Mouse (Mus musculus) adrenal gland, postnatal 10 days (tissue): Measurements from ENCODE around the gene Rpl7l1. TPM values are rescaled to one million over a fixed set of nuclear protein-coding genes. Genes with fewer than 3 reads are reported as not detected.

Source experiments
- DNase-seq: peaks from one replicate; pipeline ENCODE4 v3.0.0; 2021; ENCODE audit warnings: mixed read lengths
- total RNA-seq, 2 experiments: library from RNA; stranded (reverse); gene quantifications; 2 replicates each; pipeline ENCODE4 v1.2.3; 2021

Gene Rpl7l1
- total RNA-seq, 2 experiments from 2014 or later, result 84.3 to 99.2 TPM

DNA sequence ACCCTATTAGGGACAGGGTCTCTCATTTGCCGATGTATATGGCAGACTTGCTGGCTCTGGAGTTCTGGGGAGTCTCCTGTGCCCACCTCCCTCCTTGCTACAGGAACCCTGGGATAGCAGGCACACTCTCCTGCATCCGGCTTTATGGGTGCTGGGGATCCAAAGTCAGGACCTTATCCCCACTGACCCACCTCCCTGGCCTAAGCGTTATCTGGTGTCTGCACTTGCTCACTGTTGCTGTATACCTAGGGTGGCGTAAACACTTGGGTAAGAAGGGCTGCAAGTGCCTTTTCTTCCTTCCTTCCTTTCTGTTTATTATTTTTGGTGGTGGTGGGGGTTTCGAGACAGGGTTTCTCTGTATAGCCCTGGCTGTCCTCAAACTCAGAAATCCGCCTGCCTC is 41.2 kb downstream of the Rpl7l1 start:
- no peak for DNase-seq

DNA sequence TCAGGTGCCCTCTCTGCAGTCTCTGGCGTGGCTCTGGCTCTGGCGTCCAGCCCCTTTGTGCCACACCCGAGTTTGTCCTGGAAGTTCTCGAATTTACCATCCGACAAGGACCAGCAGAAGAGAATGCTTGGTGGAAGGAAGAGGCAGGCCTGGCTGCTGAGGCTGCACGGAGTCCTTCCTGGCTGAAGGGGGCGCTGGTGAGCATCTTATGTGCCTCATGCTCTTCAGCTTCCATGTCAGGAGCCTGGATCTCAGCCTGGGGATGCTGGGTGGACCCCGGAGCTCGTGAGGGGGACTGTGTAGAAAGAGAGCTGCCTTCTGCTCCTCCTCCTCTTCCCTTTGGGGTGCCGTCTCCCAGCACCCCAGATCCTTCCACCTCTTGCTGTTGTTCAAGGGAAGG is 46.3 kb downstream of the Rpl7l1 start:
- peak; percentile 60 for DNase-seq

DNA sequence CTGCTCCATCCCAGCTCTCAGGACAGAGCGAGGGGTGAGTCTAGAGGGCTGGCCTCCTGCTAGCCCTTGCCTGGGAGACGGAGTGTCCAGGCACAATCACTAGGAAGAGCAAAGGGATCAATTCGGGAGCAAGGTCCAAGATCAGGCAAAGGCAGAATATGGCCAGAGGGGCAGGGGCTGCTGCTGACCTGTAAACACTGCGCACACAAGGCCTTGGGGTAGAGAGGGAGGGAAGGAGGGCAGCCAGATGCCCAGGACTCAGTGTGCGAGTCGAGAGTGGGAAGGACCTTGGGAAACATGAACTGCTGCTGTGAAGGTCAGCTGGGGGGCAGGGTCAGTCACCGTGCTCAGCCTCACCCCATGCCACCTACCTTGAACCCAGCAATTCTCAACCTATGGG is 47.2 kb downstream of the Rpl7l1 start:
- no peak for DNase-seq

- no peak for DNase-seq
Observed at GRCm38 (mm10) chr17:46734055-46734454, 48.4 kb downstream of the Rpl7l1 start.

- peak; percentile 51 for DNase-seq
Observed at GRCm38 (mm10) chr17:46728904-46729318, 53.6 kb downstream of the Rpl7l1 start, which contains the start of gene Gnmt. TSS of gene Gnmt (minus strand) at chr17:46729168.

GRCm38 (mm10) chr17:46728496-46728895 is 54.0 kb downstream of the Rpl7l1 start:
- peak; percentile 37 for DNase-seq

- DNase-seq, result peak; percentile 60
Observed at GRCm38 (mm10) chr17:46728021-46728420, 54.5 kb downstream of the Rpl7l1 start.

- no peak for DNase-seq
Observed at GRCm38 (mm10) chr17:46727271-46727670, 55.2 kb downstream of the Rpl7l1 start.

DNA sequence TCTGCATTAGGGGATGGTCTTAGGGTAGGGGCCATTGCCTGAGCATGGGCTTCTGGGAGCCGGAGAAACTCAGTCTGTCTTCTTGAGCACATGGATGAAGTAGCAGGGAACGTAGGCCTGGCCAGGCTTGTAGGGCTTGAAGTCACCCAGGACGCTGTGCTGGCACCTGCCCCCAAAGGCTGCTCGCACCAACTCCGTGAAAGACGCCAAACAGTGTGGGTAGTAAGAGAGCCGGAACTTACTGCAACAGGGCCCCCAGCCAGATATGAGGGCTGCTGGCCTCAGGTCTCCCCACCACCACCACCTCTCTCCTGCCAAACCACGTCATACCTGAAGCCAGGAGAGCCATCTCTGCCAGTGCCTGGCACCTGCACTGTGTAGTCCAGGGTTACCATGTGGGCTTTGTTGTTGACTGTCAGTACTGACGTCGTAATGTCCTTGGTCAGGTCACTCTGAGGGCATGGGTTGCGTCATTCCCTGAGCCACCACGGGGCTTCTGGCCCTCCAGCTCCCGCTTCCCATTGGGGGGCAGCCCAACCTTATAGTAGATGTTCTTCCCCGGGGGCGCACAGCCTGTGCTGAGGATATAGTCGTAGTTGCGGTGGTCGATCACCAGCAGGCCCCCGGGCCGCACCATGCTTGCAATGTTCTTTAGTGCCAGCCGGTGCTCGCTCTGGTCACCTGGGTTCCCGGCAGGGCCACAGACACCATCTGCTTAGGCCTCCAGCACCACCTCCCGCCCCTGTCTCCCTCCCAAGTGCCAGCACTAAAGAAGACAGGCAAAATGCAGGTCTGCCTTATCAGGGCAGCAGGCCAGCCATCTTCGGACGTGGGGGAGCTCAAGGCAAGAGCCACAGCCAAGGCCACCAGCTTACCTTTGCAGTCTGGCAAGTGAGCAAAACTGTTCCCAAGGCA is 56.5 kb downstream of the Rpl7l1 start:
- peak; percentile 45 for DNase-seq

GRCm38 (mm10) chr17:46725273-46725672 is 57.2 kb downstream of the Rpl7l1 start:
- DNase-seq, result no peak

DNA sequence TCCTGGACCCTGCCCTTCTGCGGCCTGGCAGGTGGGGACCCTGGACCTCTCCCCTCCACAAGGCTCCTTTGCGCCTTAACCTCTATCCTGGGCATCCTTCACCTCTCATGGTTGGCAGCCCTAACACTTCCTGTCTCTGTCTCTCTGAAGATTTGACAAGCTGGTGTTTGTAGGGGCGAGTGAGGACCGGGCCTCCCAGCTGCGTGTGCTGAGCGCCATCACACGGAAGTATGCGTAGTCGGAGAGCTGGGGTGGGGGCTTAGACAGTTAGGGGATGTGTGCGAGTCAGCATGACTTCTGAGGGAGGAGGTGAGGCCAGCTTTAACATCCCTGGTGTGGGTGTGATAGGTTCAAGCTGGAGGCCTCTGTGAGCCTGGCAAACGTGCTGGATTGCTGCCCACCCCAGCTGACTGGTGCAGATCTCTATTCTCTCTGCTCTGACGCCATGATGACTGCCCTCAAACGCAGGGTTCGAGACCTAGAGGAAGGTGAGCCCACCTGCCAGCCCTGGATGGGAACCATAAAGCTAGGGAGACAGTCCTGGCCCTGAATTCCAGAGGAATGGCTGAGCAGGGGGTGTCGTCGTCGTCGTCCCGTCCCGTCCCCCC is 57.9 kb downstream of the Rpl7l1 start:
- DNase-seq, result no peak

Other genes with a start within 250 kb of the Rpl7l1 start
- gene Cul9, start 236.3 kb downstream of the Rpl7l1 start, total RNA-seq, result 10 to 100 TPM; 14.3 to 22.9 TPM
- 10 to 100 TPM; 33.6 to 37.6 TPM for gene Srf, start 226.5 kb downstream of the Rpl7l1 start, total RNA-seq
- gene Ptk7, start 153.2 kb downstream of the Rpl7l1 start, total RNA-seq, result 10 to 100 TPM; 19.6 to 21.4 TPM
- 10 to 100 TPM; 31.9 to 34.9 TPM for gene Klc4, start 136.7 kb downstream of the Rpl7l1 start, total RNA-seq
- gene Mrpl2, start 136.4 kb downstream of the Rpl7l1 start, total RNA-seq, result 100 to 1,000 TPM; 142 to 147 TPM
- gene Cul7, start 132.3 kb downstream of the Rpl7l1 start, total RNA-seq, result 10 to 100 TPM; 48.5 to 61.7 TPM
- 10 to 100 TPM; 24.0 to 27.1 TPM for gene Rrp36, start 108.3 kb downstream of the Rpl7l1 start, total RNA-seq
- gene Mea1, start 103.9 kb downstream of the Rpl7l1 start, total RNA-seq, result 10 to 100 TPM; 88.1 to 90.3 TPM
- gene Klhdc3, start 101.8 kb downstream of the Rpl7l1 start, total RNA-seq, result 100 to 1,000 TPM in 1 of 2 experiments, 10 to 100 TPM in 1; 97.0 to 110 TPM
- 10 to 100 TPM; 43.7 to 49.7 TPM for gene Ppp2r5d, start 77.6 kb downstream of the Rpl7l1 start, total RNA-seq
- gene Pex6, start 71.2 kb downstream of the Rpl7l1 start, total RNA-seq, result 10 to 100 TPM; 67.8 to 81.8 TPM
- 10 to 100 TPM; 18.0 to 54.7 TPM for gene Gnmt, start 53.5 kb downstream of the Rpl7l1 start, total RNA-seq
- gene Cnpy3, start 30.5 kb downstream of the Rpl7l1 start, total RNA-seq, result 10 to 100 TPM; 42.2 to 46.5 TPM
- not detected for gene Ptcra, start 19.0 kb downstream of the Rpl7l1 start, total RNA-seq
- 10 to 100 TPM; 68.3 to 72.5 TPM for gene 2310039H08Rik, start 10.0 kb downstream of the Rpl7l1 start, total RNA-seq
- gene Bicral, start 75.8 kb upstream of the Rpl7l1 start, total RNA-seq, result 10 to 100 TPM; 15.2 to 19.0 TPM
- 10 to 100 TPM; 21.6 to 23.3 TPM for gene Tbcc, start 108.0 kb upstream of the Rpl7l1 start, total RNA-seq
- gene Prph2, start 127.8 kb upstream of the Rpl7l1 start, total RNA-seq, result not detected
- gene Ubr2, start 227.9 kb upstream of the Rpl7l1 start, total RNA-seq, result 10 to 100 TPM; 55.9 to 63.7 TPM